8 mouse cellular contexts compared by ENCODE assay signal in the genomic region with DNA sequence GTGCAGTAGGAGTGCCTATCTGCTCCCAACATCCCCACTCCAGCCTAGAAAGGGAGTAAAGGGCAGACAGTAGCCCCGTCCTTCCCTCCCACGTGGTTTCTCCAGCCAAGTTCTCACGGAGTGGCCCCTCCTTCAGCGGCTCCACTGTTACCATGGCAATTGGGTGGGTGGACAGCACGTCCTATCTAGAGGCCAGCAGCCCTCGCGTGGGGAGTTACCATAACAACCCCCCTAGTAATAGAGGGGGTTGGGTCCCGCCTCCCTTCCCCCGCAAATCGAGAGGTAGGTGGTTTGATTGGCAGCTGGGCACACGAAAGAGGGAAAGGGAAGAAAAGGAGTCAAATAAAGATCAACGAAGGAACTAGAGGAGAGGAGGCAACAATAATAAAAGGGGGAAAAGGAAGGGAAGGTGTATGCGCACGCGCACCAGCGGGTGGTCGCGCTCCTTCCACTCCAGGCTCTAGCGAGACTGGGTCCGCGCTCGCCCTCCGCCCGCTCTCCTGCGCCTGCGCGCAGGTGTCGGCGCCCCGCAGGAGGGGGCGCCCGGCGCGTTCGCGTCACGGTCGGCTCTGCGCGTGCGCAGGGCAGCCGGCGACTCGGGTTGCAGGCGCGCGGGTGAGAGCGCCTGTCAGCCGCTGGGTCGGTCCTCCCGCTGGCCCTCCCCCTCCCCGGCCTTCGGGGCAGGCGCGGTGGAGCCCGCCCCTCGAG. TPM values are rescaled to one million over a fixed set of nuclear protein-coding genes. Genes with fewer than 3 reads are reported as not detected.
A peak's percentile ranks its signal among the peaks of the same experiment; 100 is the strongest.
DNase-seq lines count a peak whose midpoint lies in the region; ATAC-seq lines count a peak whose summit lies in the region.

A gene (plus strand): TSS at position 595 of the 708 bp plus-strand sequence.

- peak; percentile 93 to 96 for DNase-seq in adrenal gland, adult (ENCODE audit: inconsistent age in 2 of 2, low spot score in 1 of 2)
- peak; percentile 93 for DNase-seq in embryo, embryonic 10.5 days (ENCODE audit: low spot score)
- peak; percentile 91 for DNase-seq in gastrocnemius, postnatal 14 days
- peak; percentile 93 for DNase-seq in induced T-regulatory cell, adult 2 months (ENCODE audit: low read depth)
- peak; percentile 72 to 94 for DNase-seq in left cerebral cortex, adult 8-10 months (ENCODE audit: low spot score in 2 of 2)
- peak; percentile 88 to 90 for DNase-seq in right cerebral cortex, adult 2 months (ENCODE audit: low spot score in 2 of 2)
- peak; percentile 54 for DNase-seq in urinary bladder, postnatal 10 days (ENCODE audit: low spot score)

- ATAC-seq in megakaryocyte, adult 5-6 weeks (ENCODE audit: poor library complexity, severe bottlenecking) = peak; percentile 76

- intact Hi-C loops in gastrocnemius, postnatal 14 days (cut with DNase I; ENCODE audit: low total_unique reads) = loop anchor here (5.0 kb wide), 1 partner anchor 40 kb away; no protein-coding TSS in a partner anchor

RNA-seq across cellular contexts. Expression of the gene that starts here (rescaled TPM):
- total RNA-seq in gastrocnemius, postnatal 14 days (2021) = 10 to 100 TPM; 26.1 to 27.7 TPM
- 100 to 1,000 TPM; 389 to 423 (median 415) TPM for total RNA-seq in left cerebral cortex, adult 8-10 months (2022)
- total RNA-seq in megakaryocyte, adult 5-6 weeks (2015) = 20.6 and 21.3 TPM in 2 replicates
- 12.7 and 17.5 TPM in 2 replicates for total RNA-seq in megakaryocyte, adult 5-6 weeks (2017)

Comparison
In these comparisons a context has a peak if more than half of its experiments do, and no peak if none do; other contexts are left out.
1. Peak in every context shown above with its lines: DNase-seq and ATAC-seq.
2. RNA of the gene that starts here (total RNA-seq): 389 to 423 TPM in left cerebral cortex, adult 8-10 months; 26.1 to 27.7 TPM in gastrocnemius, postnatal 14 days and 12.7 to 21.3 TPM in megakaryocyte, adult 5-6 weeks; every median in the first group is over 10 times any median in the second.